Mouse (Mus musculus) duodenum, adult 2 months (tissue): ENCODE data around the gene Anapc2. TPM values are rescaled to one million over a fixed set of nuclear protein-coding genes. Genes with fewer than 3 reads are reported as not detected.

Experiments used
- polyA plus RNA-seq: library from polyadenylated mRNA; depleted of rRNA; stranded (reverse); fragments of >200 nt; gene quantifications from 2 replicates; pipeline ENCODE4 v1.2.3, GENCODE M21; 2012; ENCODE audit warnings: low replicate concordance; rRNA removed

Gene Anapc2
- polyA plus RNA-seq: 57.3 and 58.9 TPM in 2 replicates

DNA sequence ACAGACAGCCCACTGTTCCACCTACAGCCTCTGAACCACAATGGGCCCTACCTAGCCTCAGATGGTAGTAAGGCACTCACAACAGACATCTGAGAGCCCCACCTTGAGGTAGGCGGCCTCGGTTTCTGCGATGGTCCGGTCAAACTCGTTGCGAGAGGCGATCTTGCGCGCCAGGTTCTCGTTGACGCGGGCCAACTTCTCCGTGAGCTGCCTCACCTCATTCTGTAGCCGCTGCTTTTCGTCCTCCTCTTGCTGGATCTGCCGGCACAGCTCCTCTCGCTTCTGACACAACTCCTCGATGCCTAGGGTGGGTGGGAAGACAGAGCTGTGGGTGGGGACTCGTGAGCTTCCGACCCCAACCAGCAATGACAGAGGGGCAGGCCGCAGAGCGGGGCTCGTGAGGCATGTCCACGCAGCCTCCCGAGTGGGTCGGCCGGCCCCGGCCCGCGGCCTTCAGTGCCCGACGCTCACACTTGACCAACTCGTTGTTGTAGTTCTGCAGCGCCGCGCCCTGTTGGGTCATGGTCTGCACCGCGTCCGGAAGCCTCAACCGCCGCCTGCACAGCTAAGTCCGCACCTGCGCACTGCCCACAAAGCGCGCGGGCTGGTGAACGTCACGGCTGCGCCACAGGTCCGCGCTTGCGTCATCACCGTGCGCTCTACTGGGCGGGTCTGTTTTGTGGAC, at the start of gene Anapc2, which contains the start of gene Ssna1:
Anapc2 (plus strand) TSS at position 652 of the 685 bp plus-strand sequence.
Ssna1 (minus strand) TSS at position 612 of the 685 bp plus-strand sequence.

DNA sequence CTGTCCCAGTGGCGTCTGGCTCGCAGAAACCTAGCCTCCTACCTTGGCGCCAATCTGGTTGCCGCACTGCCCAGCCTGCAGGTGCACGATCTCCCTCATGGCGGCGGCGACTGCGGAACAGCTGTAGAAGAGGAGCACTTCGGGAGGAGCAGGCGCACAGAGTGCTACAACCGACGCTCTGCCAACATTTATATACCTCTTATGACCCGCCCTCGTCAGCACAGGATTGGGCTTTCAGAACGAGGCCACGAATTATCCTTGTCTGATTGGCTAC, 47.8 kb upstream of the Anapc2 start, which contains the start of gene Tubb4b:
Tubb4b (minus strand) TSS at position 211 of the 274 bp plus-strand sequence.

DNA sequence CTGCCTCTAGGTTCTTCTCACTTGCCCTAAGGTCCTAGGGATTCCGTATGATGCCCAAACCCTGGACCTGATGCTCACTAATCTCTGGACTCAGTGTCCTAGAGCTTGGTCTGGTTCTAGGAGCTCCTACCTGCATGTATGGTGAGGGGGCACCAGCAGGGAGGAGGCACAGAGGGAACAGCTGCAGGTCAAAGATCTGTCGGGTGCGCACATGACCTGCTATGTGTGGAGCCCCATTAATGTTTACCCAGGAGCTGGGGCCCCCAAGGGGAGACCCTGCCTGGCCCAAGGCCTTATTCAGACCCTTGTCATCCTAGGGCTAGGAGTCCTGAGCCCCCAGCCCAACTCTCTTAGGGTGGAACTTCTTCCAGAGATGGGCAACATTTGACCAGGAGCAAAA, 38.2 kb upstream of the Anapc2 start, which contains the start of gene Slc34a3:
Slc34a3 (minus strand) TSS at position 315 of the 400 bp plus-strand sequence.

DNA sequence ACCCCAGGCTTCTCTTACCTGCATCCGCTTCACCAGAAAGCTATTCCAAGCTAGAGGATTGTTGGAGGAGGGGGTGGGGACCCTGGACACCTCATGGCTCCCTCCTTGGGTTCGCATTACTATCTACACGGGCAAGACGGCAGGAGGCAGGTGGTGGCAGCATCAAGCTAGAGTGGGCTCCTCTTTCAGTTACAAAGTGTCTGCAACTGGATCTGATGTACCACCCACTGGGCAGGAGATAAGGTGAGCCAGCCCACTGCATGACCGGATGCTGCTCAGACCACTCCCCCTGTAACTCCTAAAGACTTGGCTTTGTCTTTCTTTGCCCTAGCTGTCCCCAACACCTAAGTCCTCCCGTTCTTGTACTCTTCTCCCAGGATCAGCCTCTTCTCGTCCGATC, 35.7 kb upstream of the Anapc2 start, which contains the start of gene Rnf224:
Rnf224 (minus strand) TSS at position 174 of the 400 bp plus-strand sequence.

DNA sequence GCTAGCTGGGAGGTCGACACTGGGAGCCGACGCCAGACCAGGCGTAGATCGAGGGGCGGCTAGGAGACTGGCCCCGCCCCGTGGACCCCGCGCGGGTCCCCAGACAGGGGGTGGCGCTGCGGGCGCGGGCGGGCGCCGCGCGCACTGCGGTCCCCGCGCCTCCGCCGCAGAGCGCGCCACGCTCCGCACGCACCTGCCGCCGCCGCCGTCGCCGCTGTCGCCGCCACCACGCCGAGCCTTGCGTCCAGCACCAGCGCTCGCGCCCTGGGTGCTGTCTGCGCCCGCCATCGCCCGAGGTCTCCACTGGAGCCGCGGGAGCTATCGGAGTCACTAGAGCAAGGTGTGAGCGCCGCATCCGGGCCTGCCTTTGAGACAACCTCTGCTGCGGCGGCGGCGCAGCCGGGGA, 30.2 kb upstream of the Anapc2 start, which contains the start of the genes Rnf208 and Cysrt1:
Rnf208 (plus strand) TSS at position 155 of the 406 bp plus-strand sequence.
Cysrt1 (minus strand) TSS at position 352 of the 406 bp plus-strand sequence.

DNA sequence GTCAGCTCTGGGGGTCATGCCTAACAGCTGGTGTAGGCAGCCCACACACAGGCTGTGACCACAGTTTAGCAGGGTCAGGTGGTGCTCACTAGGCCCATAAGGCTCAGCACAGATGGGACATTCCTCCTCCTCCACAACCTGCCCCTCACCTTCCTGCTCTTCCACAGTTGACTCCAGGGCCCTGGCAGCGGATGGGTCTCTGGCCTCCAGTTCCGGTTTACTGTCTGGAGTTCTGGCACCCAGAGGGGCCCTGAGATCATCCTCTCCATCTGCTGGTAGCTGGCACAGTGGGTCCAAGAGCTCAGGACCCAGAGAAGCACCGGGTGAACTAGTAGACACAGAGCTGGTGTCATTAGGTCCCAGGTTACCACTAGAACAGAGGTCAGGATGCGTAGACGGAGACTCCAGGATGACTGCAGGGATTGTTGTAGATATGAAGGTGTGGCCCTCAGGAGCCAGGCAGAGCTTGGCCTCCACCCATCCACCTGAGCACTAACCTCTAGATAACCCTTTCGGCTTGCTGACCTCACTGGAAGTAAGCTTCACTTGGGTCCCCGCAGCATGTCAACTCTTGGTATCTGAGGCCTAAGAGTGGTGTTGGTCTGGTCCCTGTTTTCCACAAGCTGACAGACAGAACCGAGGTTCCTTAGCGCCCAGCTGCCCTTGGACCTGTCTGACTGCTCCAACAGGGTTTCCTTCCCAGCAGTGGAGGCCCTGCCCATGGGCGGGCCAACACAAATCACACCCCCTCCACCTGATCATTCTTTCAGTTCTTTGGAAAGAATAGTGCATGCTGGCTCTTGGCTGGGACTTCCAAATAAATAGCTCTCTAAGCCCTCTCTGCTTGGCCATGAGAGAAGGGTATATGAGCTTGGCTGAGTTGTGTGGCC, 25.9 kb upstream of the Anapc2 start, which contains the start of gene AL732309.1:
AL732309.1 (minus strand) TSS at position 681 of the 890 bp plus-strand sequence.

DNA sequence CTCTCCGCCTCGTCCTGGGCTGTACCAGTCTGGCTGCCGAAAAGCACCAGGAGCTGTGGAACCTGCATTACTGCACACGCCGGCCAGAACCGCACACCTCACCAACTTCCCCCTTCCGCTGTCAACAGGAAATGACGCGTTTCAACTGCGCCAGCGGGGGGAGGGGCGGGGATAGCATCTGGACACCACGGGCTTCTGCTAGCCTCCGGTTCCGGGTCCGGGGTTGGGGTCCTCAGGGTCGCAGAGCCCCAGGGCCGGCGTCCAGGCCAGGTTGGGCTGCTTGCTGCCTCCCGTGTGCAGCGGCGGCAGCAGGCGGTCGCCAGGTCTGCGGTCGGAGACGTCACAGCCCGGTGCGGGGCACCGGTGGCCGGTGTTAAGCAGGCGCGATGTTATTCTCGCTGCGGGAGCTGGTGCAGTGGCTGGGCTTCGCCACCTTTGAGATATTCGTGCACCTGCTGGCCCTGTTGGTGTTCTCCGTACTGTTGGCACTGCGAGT, 16.9 kb upstream of the Anapc2 start, which contains the start of gene Tmem203:
Tmem203 (plus strand) TSS at position 156 of the 496 bp plus-strand sequence.

DNA sequence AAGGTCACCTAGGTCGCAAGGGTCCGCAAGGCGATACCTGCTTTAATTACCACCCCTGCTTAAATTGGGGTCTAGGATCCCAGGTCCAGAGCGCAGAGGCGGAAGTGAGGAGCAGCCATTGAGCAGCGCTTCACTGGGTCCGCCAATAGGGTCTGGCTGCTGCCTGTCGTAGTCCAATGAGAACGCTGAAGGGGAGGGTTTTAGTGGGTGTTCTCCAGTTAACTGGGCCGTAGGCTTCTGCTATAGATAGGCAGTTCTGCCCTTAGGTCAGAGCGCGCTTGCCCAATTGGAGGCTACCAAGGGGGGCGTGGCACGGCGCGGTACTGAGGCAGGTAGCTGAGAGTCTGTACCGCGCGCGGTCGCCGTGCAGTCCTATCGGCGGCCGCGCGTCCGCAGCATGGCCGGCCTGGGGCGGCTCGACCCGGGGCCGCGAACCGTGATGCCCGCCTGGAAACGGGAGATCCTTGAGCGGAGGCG, 9.9 kb upstream of the Anapc2 start, which contains the start of gene Tprn:
Tprn (plus strand) TSS at position 328 of the 477 bp plus-strand sequence.

DNA sequence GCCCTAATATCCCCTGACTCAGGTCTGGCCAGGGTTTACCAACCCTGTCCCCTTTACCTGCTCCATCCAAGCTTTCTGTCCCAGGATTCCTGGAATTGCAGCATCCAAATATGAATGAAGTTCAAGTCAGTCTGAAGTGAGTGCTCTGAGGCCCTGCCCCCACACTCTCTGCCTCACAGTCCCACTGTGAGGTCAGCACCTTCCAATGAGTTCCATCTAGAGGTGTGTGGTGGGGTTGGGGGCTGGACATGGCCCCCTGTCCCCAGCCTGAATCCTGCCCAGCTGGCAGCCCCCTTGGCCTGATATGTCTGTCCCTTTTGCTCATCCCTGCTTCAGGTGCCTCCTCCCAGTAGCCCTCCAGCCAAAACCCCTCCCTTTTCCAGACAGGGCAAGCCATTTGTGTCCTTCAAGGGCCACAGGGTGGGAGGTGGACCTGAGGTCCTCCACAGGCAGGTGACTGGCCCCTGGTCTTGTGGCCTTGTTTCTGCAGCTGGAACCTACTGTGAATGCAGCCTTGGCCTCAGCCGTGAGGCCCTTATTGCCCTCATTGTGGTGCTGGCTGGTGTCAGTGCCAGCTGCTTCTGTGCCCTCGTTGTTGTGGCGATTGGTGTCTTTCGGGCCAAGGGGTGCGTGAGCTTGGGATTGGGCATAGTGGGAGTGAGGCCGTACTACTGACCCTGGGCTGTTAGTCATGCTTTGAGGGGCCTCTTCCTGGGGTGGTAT, 15.8 kb downstream of the Anapc2 start, which contains the start of gene Tmem210:
Tmem210 (plus strand) TSS at position 219 of the 723 bp plus-strand sequence.

DNA sequence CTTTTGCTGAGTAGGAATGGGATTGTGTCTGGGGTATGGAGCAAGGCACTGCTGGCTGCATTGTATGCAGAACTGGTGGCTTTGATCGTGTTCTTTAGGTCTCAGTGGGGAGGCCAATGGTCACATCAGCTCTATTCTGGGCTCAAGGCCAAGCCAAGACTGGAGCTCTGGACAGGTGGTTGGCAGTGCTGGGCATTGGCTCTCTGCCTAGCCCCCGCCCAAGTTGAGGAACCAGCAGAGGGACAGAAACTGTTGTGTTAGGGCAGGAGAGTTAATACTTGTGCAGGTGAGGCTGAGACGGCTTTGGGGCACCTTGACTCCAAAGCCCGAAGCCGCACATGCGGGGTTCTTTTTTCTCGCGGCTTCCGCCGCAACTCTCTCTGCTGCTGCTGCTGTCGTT, 17.4 kb downstream of the Anapc2 start, which contains the start of gene Lrrc26:
Lrrc26 (plus strand) TSS at position 265 of the 400 bp plus-strand sequence.

DNA sequence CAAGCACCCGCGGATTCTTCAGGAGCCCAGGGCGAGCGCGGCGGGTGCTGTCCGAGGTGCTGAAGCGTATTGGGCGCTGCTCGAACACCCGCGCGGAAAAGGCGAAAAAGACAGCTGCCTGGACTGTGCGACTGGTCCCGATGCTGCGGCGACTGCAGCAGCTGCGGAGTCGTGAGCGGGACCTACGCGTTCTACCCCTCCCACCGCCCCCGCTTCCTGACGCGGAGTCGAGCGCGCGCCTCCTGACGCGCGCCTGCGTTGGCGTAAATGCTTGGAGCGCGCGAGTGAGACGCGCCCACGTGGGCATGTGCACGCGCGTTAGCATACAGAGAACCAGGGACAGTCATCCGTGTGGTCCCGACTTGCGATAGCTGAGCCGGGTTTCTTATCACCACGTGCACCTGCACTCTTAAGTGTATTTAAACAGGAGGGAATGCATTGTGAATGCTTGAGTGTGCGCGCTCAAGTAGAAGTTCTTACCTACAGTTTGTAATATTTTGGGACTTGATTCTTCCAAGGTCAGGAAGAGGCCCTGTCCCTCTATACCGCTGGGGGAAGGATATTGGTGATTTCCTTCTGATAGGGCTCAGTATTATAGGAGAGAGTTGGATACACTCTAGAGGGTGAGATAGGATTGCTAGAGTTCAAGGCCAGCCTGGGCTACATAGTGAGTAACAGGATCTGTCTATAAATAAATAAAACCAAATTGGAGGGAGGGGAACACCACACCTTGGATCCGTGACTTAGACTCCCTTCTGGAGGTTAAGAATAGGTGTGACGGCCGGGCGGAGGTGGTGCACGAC, 46.9 kb downstream of the Anapc2 start, which contains the start of gene Grin1:
Grin1 (minus strand) TSS at position 217 of the 803 bp plus-strand sequence.

DNA sequence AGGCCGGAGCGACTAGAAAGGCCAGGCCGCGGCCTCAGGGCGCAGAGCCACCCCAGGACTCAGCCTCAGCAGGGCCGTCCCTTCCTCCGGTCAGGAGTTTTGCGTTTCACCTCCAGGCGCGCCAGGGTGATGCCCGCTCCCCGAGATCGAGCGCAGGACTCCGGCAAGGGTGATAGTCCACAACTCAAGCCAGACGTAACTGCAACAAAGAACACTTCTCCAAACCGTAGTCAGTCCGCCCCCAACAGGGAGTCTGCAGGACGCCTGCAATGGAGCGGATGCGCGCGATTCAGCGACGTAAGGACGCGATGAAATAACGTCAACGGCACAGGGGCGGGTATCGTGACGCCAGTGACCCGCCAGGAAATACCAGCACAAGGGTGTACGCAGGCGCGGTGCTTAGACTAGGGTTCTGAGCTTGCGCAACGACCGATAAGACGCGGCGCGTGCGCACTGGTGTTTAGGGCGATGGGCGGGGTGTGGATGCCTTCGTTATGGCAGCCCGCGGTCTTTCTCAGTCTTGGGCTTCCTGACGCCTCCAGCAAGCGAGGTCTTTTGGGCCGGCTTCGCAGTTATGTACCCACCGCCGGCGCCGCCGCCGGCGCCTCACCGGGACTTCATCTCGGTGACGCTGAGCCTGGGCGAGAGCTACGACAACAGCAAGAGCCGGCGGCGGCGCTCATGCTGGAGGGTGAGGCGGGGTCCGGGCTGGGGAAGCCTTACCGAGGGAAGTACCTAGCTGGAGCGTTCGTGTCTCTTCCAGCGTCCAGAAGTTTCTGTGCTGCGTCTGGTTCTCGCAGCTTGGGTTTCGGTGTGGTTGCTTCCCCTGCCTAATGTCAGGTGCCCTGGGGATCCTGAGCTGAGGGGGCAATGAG, 60.2 kb downstream of the Anapc2 start, which contains the start of gene Man1b1:
Man1b1 (plus strand) TSS at position 53 of the 875 bp plus-strand sequence.

Other genes starting within 250 kb of the Anapc2 start
- gene Nsmf, start 218.1 kb upstream of the Anapc2 start, polyA plus RNA-seq: 52.7 and 54.1 TPM in 2 replicates
- 121 and 257 TPM in 2 replicates for gene Entpd8, start 192.2 kb upstream of the Anapc2 start, polyA plus RNA-seq
- 17.5 and 26.4 TPM in 2 replicates for gene Noxa1, start 177.3 kb upstream of the Anapc2 start, polyA plus RNA-seq
- gene Nrarp, start 91.7 kb upstream of the Anapc2 start, polyA plus RNA-seq: 42.6 and 53.2 TPM in 2 replicates
- 25.3 and 31.1 TPM in 2 replicates for gene Tor4a, start 75.6 kb upstream of the Anapc2 start, polyA plus RNA-seq
- gene Nelfb, start 61.0 kb upstream of the Anapc2 start, polyA plus RNA-seq: 29.9 and 42.4 TPM in 2 replicates
- not detected in 2 replicates for gene Stpg3, start 57.8 kb upstream of the Anapc2 start, polyA plus RNA-seq
- gene Fam166a, start 53.7 kb upstream of the Anapc2 start, polyA plus RNA-seq: not detected in 2 replicates
- 379 and 679 TPM in 2 replicates for gene Tubb4b, start 47.8 kb upstream of the Anapc2 start, polyA plus RNA-seq
- gene Slc34a3, start 38.1 kb upstream of the Anapc2 start, polyA plus RNA-seq: 4.3 TPM in 1 of 2 replicates, not detected in the other
- not detected in 2 replicates for gene Rnf224, start 35.7 kb upstream of the Anapc2 start, polyA plus RNA-seq
- gene Rnf208, start 30.2 kb upstream of the Anapc2 start, polyA plus RNA-seq: 14.3 and 73.6 TPM in 2 replicates
- 0.94 and 8.8 TPM in 2 replicates for gene Cysrt1, start 30.0 kb upstream of the Anapc2 start, polyA plus RNA-seq
- gene AL732309.1, start 25.6 kb upstream of the Anapc2 start, polyA plus RNA-seq: 18.8 and 30.9 TPM in 2 replicates
- gene Tmem203, start 17.0 kb upstream of the Anapc2 start, polyA plus RNA-seq: 39.8 and 90.7 TPM in 2 replicates
- 186 and 454 TPM in 2 replicates for gene Tprn, start 9.9 kb upstream of the Anapc2 start, polyA plus RNA-seq
- 44.6 and 49.5 TPM in 2 replicates for gene Ssna1, start within 50 bp of the Anapc2 start, polyA plus RNA-seq
- gene Tmem210, start 15.7 kb downstream of the Anapc2 start, polyA plus RNA-seq: 1.4 TPM in 1 of 2 replicates, not detected in the other
- 81.7 and 85.6 TPM in 2 replicates for gene Lrrc26, start 17.4 kb downstream of the Anapc2 start, polyA plus RNA-seq
- gene Grin1, start 46.7 kb downstream of the Anapc2 start, polyA plus RNA-seq: 0.78 and 1.7 TPM in 2 replicates
- 13.8 and 17.1 TPM in 2 replicates for gene Man1b1, start 59.9 kb downstream of the Anapc2 start, polyA plus RNA-seq
- gene Dpp7, start 83.9 kb downstream of the Anapc2 start, polyA plus RNA-seq: 15.8 and 19.7 TPM in 2 replicates
- 66.1 and 563 TPM in 2 replicates for gene Uap1l1, start 93.2 kb downstream of the Anapc2 start, polyA plus RNA-seq
- 27.5 and 29.1 TPM in 2 replicates for gene Sapcd2, start 99.8 kb downstream of the Anapc2 start, polyA plus RNA-seq
- gene Entpd2, start 123.4 kb downstream of the Anapc2 start, polyA plus RNA-seq: 50.6 and 75.3 TPM in 2 replicates
- 223 and 325 TPM in 2 replicates for gene Npdc1, start 126.9 kb downstream of the Anapc2 start, polyA plus RNA-seq
- gene Fut7, start 150.8 kb downstream of the Anapc2 start, polyA plus RNA-seq: 1.3 and 2.1 TPM in 2 replicates
- gene Abca2, start 156.2 kb downstream of the Anapc2 start, polyA plus RNA-seq: 16.8 and 36.7 TPM in 2 replicates
- gene Clic3, start 184.4 kb downstream of the Anapc2 start, polyA plus RNA-seq: 1.9 and 14.3 TPM in 2 replicates
- gene Paxx, start 188.6 kb downstream of the Anapc2 start, polyA plus RNA-seq: 81.4 and 115 TPM in 2 replicates
- 0.74 TPM in 1 of 2 replicates, not detected in the other for gene Ptgds, start 197.6 kb downstream of the Anapc2 start, polyA plus RNA-seq
- not detected in 2 replicates for gene Lcn12, start 221.4 kb downstream of the Anapc2 start, polyA plus RNA-seq
- gene Fbxw5, start 228.3 kb downstream of the Anapc2 start, polyA plus RNA-seq: 40.4 and 40.9 TPM in 2 replicates
- 4.0 and 9.4 TPM in 2 replicates for gene C8g, start 229.2 kb downstream of the Anapc2 start, polyA plus RNA-seq